Mouse (Mus musculus): ENCODE measurements around the gene Sort1. TPM values are rescaled to one million over a fixed set of nuclear protein-coding genes. Genes with fewer than 3 reads are reported as not detected.

Gene Sort1
- polyA plus RNA-seq, 1 experiment: 16.5 TPM

DNA sequence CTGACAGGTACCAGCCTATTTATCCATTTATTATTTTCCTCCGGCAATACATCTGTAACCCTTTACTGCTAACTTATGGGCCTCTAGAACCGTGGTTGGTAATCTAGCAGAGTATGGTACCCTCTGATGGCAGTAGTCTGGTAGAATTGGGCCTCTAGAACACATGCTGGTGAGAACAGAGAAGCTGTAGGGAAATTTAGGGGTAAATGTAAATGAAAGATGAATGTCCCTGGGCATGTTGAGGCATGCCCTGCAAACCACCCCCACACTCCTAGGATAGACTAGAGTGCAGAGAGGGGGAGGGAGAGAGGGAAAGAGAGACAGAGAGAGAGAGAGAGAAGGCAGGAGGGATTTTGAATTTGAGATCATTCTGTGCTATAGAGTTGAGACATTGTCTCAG, 100.5 kb downstream of the Sort1 start:
- Histone ChIP-seq H3K36me3 (ENCODE audit: control insufficient read depth, insufficient read depth, low read length) (no peaks in the 10 kb centered on the region), H3K27ac (ENCODE audit: control insufficient read depth, insufficient read depth, low read length) (no peak overlapping the region), H3K27me3 (ENCODE audit: control insufficient read depth, insufficient read depth, low read length) (no peaks in the 10 kb centered on the region), H3K4me3 (ENCODE audit: control insufficient read depth, insufficient read depth, low read length) (no peak overlapping the region), H3K4me1 (replicated peaks; ENCODE audit: control insufficient read depth, insufficient read depth, low read length) (peaks cover 16% of the 10 kb centered on the region)
- no peak for TF ChIP-seq CTCF (IDR thresholded peaks at IDR 0.05; ENCODE audit: borderline replicate concordance, control insufficient read depth, extremely low read depth, insufficient read depth, low read length, poor library complexity)
- TF ChIP-seq POLR2A (IDR thresholded peaks at IDR 0.05; ENCODE audit: control insufficient read depth, extremely low read depth, insufficient read depth, low read length, poor library complexity): no peak
- DNase-seq: no peak
- 86% methylated on average over 2 of the region's 2 CpGs for WGBS

DNA sequence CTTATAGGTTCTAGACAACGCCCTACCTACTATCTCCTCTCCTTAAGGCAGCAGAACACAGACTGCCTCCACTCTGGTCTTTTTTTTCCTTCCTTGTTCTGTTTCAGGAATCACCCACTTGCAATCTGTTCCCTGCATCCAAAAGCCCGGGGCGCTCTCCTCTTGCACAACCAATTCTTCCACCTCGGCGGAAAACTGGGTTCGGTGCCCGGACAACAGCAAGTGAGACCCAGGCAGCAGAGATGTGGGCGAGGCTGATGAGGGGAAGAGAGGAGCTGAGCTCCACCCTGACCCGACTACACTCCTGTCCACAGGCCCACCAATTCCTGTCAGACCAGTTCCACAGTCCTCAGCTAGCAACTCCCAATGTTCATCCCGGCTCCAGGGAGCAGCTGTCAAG, 102.3 kb downstream of the Sort1 start:
- peaks cover 17% of the 10 kb centered on the region for H3K4me1 ChIP-seq (replicated peaks; ENCODE audit: control insufficient read depth, insufficient read depth, low read length)
- no peak for DNase-seq
- H3K4me3 ChIP-seq (ENCODE audit: control insufficient read depth, insufficient read depth, low read length): no peak overlapping the region
- 94% methylated on average over 10 of the region's 10 CpGs for WGBS
- TF ChIP-seq CTCF (IDR thresholded peaks at IDR 0.05; ENCODE audit: borderline replicate concordance, control insufficient read depth, extremely low read depth, insufficient read depth, low read length, poor library complexity): no peak
- TF ChIP-seq POLR2A (IDR thresholded peaks at IDR 0.05; ENCODE audit: control insufficient read depth, extremely low read depth, insufficient read depth, low read length, poor library complexity): no peak
- H3K36me3 ChIP-seq (ENCODE audit: control insufficient read depth, insufficient read depth, low read length): no peaks in the 10 kb centered on the region
- H3K27me3 ChIP-seq (ENCODE audit: control insufficient read depth, insufficient read depth, low read length): no peaks in the 10 kb centered on the region
- no peak overlapping the region for H3K27ac ChIP-seq (ENCODE audit: control insufficient read depth, insufficient read depth, low read length)

DNA sequence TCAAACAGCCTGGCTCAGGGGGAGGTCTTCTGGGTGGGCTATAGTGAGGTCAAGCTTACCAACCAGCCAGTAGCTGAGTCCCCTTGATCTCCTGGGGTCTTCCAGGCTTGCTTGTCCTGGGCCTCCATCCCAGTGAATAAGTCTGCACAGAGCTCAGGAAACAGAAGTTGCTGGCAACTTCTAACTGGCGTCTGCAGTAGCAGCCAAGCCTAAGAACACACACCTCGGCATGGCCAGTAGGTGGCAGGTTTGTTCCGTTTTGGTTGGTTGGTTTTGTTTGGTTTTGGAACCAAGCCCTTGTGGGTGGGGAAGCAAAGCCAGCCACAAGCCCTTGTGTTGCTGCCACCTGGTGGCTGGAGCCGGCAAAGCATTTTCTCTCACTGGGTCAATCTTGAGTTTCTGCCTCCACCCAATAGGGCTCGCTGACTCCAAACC, 105.2 kb downstream of the Sort1 start:
- H3K27ac ChIP-seq (ENCODE audit: control insufficient read depth, insufficient read depth, low read length): no peak overlapping the region
- 2% methylated on average over 5 of the region's 5 CpGs for WGBS
- H3K36me3 ChIP-seq (ENCODE audit: control insufficient read depth, insufficient read depth, low read length): no peaks in the 10 kb centered on the region
- H3K4me1 ChIP-seq (replicated peaks; ENCODE audit: control insufficient read depth, insufficient read depth, low read length): peaks cover 5% of the 10 kb centered on the region
- peak; percentile 96 for DNase-seq
- H3K4me3 ChIP-seq (ENCODE audit: control insufficient read depth, insufficient read depth, low read length): no peak overlapping the region
- TF ChIP-seq CTCF (IDR thresholded peaks at IDR 0.05; ENCODE audit: borderline replicate concordance, control insufficient read depth, extremely low read depth, insufficient read depth, low read length, poor library complexity) (peak; percentile 99), POLR2A (IDR thresholded peaks at IDR 0.05; ENCODE audit: control insufficient read depth, extremely low read depth, insufficient read depth, low read length, poor library complexity) (no peak)
- H3K27me3 ChIP-seq (ENCODE audit: control insufficient read depth, insufficient read depth, low read length): no peaks in the 10 kb centered on the region

DNA sequence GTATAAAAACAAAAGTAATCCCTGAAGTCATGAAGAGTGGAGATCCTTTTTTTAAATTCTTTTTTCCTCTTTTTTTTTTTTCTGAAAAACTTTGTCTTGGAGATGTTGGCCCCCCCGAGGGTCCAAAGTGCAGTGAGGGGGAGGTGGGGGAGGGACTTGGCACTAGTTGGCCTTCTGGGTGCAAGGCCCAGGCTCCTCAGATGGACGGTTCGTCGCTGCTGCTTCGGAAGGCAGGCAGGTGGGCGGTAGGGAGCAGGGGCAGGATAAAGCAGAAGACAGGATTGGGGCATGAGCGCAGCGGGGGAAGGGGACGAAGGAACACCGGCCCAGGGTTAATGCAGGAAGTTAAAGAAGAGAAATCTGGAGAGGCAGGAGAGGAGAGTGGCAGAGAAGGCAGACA, 108.4 kb downstream of the Sort1 start:
- TF ChIP-seq CTCF (IDR thresholded peaks at IDR 0.05; ENCODE audit: borderline replicate concordance, control insufficient read depth, extremely low read depth, insufficient read depth, low read length, poor library complexity) (no peak), POLR2A (IDR thresholded peaks at IDR 0.05; ENCODE audit: control insufficient read depth, extremely low read depth, insufficient read depth, low read length, poor library complexity) (no peak)
- WGBS: 81% methylated on average over 10 of the region's 10 CpGs
- Histone ChIP-seq H3K27me3 (ENCODE audit: control insufficient read depth, insufficient read depth, low read length) (no peaks in the 10 kb centered on the region), H3K4me1 (replicated peaks; ENCODE audit: control insufficient read depth, insufficient read depth, low read length) (peaks cover 4% of the 10 kb centered on the region; the same call in 1 of the 2 replicates), H3K27ac (ENCODE audit: control insufficient read depth, insufficient read depth, low read length) (no peak overlapping the region), H3K4me3 (ENCODE audit: control insufficient read depth, insufficient read depth, low read length) (no peak overlapping the region), H3K36me3 (ENCODE audit: control insufficient read depth, insufficient read depth, low read length) (no peaks in the 10 kb centered on the region)
- no peak for DNase-seq

DNA sequence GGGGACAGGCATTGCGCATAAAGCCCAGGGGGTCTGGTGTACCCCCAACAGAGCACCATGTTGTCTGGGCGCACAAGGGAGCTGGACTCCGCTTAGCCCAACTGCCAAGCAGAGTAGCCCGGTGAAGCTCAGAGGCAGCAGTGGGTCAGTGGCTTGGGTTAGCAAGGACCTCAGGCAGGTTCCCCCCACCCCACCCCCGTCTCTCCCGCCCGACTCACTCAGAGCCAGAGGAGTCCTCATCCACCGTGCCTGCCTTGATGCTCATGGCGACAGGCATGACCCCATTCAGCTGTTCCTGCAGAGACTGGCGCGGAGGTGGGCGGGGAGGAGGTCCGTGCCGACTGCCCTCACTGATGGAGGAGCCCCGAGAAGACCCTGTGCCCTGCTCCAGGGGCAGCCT, 108.9 kb downstream of the Sort1 start:
- WGBS: 84% methylated on average over 15 of the region's 15 CpGs
- no peaks in the 10 kb centered on the region for H3K36me3 ChIP-seq (ENCODE audit: control insufficient read depth, insufficient read depth, low read length)
- H3K4me1 ChIP-seq (replicated peaks; ENCODE audit: control insufficient read depth, insufficient read depth, low read length): peaks cover 4% of the 10 kb centered on the region; the same call in 1 of the 2 replicates
- no peaks in the 10 kb centered on the region for H3K27me3 ChIP-seq (ENCODE audit: control insufficient read depth, insufficient read depth, low read length)
- H3K27ac ChIP-seq (ENCODE audit: control insufficient read depth, insufficient read depth, low read length): no peak overlapping the region
- no peak for DNase-seq
- no peak overlapping the region for H3K4me3 ChIP-seq (ENCODE audit: control insufficient read depth, insufficient read depth, low read length)
- no peak for TF ChIP-seq POLR2A (IDR thresholded peaks at IDR 0.05; ENCODE audit: control insufficient read depth, extremely low read depth, insufficient read depth, low read length, poor library complexity)
- TF ChIP-seq CTCF (IDR thresholded peaks at IDR 0.05; ENCODE audit: borderline replicate concordance, control insufficient read depth, extremely low read depth, insufficient read depth, low read length, poor library complexity): no peak

DNA sequence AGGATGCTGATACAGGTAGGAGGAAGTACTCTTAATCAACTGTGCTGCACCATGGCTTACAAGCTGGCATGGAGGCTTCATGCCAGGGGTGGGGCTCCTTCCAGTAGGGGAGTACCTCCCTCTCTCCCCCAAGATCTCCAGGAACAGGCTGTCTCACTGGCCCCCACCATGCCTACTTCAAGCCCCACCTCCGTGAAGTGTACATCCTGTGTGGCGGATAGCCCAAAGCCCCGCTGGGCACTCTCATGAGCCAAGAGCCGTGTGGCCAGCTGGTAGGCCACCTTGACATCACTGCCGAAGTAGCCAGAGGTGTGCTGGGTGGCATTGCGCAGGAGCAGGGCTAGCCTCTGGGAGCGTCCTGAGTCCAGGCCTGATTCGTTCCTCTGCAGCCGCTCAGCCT, 114.4 kb downstream of the Sort1 start:
- Histone ChIP-seq H3K27me3 (ENCODE audit: control insufficient read depth, insufficient read depth, low read length) (no peaks in the 10 kb centered on the region), H3K4me3 (ENCODE audit: control insufficient read depth, insufficient read depth, low read length) (no peak overlapping the region), H3K27ac (ENCODE audit: control insufficient read depth, insufficient read depth, low read length) (no peak overlapping the region), H3K36me3 (ENCODE audit: control insufficient read depth, insufficient read depth, low read length) (no peaks in the 10 kb centered on the region), H3K4me1 (replicated peaks; ENCODE audit: control insufficient read depth, insufficient read depth, low read length) (no peaks in the 10 kb centered on the region)
- DNase-seq: no peak
- no peak for TF ChIP-seq POLR2A (IDR thresholded peaks at IDR 0.05; ENCODE audit: control insufficient read depth, extremely low read depth, insufficient read depth, low read length, poor library complexity)
- TF ChIP-seq CTCF (IDR thresholded peaks at IDR 0.05; ENCODE audit: borderline replicate concordance, control insufficient read depth, extremely low read depth, insufficient read depth, low read length, poor library complexity): no peak
- 95% methylated on average over 9 of the region's 9 CpGs for WGBS

DNA sequence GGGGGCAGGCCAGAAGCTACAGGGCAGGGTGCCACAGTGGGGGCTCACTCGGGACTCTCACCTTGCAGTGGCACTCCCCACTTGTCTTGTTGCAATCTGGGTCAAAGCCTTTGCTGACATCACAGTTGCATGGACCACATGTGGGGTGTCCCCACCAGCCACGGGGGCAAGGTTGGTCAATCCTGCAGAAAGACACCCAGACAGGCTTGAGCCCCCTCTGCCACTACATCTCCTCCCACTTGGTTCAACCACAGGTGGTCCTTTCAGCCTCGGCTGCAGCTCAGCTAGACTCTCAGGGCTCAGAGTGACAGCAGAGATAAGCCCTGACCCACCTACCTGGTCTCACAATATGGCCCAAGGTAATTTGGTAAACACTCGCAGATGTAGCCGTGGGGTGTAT, 116.6 kb downstream of the Sort1 start:
- H3K4me1 ChIP-seq (replicated peaks; ENCODE audit: control insufficient read depth, insufficient read depth, low read length): no peaks in the 10 kb centered on the region
- no peak for DNase-seq
- H3K27me3 ChIP-seq (ENCODE audit: control insufficient read depth, insufficient read depth, low read length): no peaks in the 10 kb centered on the region
- no peaks in the 10 kb centered on the region for H3K36me3 ChIP-seq (ENCODE audit: control insufficient read depth, insufficient read depth, low read length)
- TF ChIP-seq POLR2A (IDR thresholded peaks at IDR 0.05; ENCODE audit: control insufficient read depth, extremely low read depth, insufficient read depth, low read length, poor library complexity) (no peak), CTCF (IDR thresholded peaks at IDR 0.05; ENCODE audit: borderline replicate concordance, control insufficient read depth, extremely low read depth, insufficient read depth, low read length, poor library complexity) (no peak)
- H3K4me3 ChIP-seq (ENCODE audit: control insufficient read depth, insufficient read depth, low read length): no peak overlapping the region
- WGBS: 94% methylated on average over 5 of the region's 5 CpGs
- H3K27ac ChIP-seq (ENCODE audit: control insufficient read depth, insufficient read depth, low read length): no peak overlapping the region

Data from thymus, adult 2 months (tissue).